Mouse (Mus musculus) CD4-positive helper T cell, adult 2 months (primary cell): ENCODE measurements around the gene Tfpt.
"Not testable (repeated sequence)": the region's sequence is repeated elsewhere in the genome, so short reads cannot be mapped to it uniquely, and the experiment has no call there.

Experiments
- DNase-seq: peaks from one replicate; pipeline ENCODE4 v3.0.0-alpha.2; 2012; ENCODE audit warnings: low read depth, missing footprints, low spot score

Tfpt gene

DNA sequence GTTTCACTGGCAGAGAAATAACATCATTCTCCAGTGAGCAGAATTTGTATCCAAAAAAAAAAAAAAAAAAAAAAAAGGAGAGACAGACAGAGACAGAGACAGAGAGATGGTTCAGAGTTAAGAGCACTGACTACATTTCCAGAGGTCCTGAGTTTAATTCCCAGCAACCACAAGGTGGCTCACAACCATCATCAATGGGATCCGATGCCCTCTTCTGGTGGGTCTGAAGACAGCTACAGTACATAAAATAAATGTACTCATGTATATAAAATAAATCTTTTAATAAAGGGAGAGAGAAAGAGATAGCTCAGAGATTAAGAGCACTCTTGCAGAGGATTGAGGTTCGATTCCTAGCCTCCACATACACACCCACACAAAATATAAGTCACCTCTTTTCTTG, 51.5 kb downstream of the Tfpt start:
- DNase-seq: no peak

DNA sequence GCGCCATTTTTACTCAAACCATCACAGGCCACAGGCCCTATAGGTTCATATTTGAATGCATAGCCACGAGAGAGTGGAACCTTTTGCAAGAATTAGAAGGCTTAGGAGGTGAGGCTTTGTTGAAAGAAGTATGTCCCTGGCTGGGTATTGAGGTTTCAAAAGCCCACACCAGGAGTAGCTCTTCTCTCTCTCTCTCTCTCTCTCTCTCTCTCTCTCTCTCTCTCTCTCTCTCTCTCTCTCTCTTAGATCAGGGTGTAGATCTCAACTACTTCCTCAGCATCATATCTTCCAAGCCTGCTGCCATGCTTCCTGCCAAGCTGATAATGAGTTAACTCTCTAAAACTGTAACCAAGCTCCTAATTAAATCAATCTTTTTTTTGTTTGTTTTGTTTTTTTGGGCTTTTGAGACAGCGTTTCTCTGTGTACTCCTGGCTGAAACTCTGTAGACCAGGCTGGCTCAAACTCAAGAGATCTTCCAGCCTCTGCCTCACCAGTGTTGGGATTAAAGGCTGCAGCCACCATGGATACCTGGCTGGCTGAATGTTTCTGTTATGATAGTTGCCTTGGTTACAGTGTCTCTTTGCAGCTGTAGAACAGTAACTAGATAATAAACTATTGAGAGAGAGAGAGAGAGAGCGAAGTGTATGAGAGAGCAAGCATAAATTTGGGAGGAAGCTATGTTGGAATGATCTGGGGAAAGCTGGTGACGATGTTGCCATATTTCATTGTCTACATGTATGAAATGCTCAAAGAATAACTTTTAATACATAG, 53.2 kb downstream of the Tfpt start:
- no peak for DNase-seq

DNA sequence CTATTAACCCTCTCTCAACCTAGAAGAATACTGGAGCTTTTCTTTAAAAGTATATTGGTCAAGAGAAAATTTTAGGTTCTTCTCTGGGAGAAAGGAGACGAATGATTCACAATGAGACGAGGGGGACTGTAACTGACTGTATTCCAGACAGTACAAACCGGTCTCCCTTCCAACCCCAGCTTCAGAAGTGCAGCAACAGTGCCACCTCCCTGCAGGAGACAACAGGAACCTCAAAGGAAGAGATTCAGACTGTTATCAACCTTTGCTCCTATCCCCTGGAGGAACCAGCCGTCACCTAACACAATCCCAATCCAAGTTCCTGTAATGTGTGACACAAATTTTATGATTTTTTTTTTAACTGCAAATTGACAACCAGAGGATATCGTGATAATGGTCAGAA, 55.5 kb downstream of the Tfpt start:
- no peak for DNase-seq

DNA sequence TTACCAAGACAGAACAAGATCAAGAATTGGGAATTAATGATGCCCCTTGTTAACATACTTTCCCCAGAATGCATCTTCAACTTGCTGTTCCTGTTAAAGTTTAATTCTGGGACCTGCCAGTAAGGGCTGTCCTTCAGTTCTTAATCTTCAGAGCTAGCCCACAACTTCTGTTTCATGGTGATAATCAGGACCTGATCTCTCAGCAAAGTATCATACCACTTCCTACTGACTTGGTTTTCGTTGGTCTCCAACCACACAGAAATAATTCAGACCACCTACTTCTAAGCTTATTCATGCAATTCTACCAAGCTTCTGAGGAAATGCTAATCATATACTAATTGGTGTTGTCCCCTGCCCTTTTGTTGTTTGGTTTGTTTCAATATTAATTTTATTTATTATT, 57.9 kb downstream of the Tfpt start:
- no peak for DNase-seq

DNA sequence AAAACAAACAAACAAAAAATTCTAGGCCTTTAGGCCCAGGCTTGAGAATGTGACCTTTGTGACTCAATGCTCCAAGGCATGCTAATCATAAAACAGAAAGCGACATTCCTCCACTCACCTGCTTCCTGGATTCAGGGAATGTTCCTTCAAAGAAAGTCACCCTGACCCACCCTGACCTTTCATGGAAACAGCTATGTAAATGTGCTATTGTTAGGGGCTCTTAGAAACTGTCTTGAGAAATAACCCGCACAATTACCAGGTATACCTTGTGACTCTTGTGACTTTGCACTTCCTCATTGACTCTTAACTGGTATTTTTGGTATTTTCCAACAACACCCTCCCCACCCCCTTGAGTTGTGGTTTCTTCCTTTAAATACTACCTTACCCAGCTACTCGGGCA, 59.1 kb downstream of the Tfpt start:
- DNase-seq: not testable (repeated sequence)
